Mouse (Mus musculus): ENCODE data around the gene Prkcd. TPM values are rescaled to one million over a fixed set of nuclear protein-coding genes. Genes with fewer than 3 reads are reported as not detected.

The Prkcd gene
- polyA plus RNA-seq, 1 experiment from 2014 or later = 64.1 TPM

GRCm38 (mm10) chr14:30631834-30632233 is 5.8 kb upstream of the Prkcd start:
- H3K27me3 ChIP-seq = no peaks in the 10 kb centered on the region
- H3K9ac ChIP-seq = no peak overlapping the region
- whole genome bisulfite sequencing = 14% methylated on average over 2 of the region's 2 CpGs
- peaks cover 20% of the 10 kb centered on the region for H3K4me1 ChIP-seq
- H3K4me2 ChIP-seq = no peak overlapping the region
- no peaks in the 10 kb centered on the region for H3K9me3 ChIP-seq
- no peak for ATAC-seq (ENCODE audit: insufficient number of reproducible peaks, low FRiP score, low TSS enrichment, low read depth)
- H3K4me3 ChIP-seq = no peak overlapping the region
- H3K27ac ChIP-seq = no peak overlapping the region; the same call in 1 of the 2 replicates
- no peaks in the 10 kb centered on the region for H3K36me3 ChIP-seq

- H3K36me3 ChIP-seq = no peaks in the 10 kb centered on the region
- H3K4me3 ChIP-seq = no peak overlapping the region
- ATAC-seq (ENCODE audit: insufficient number of reproducible peaks, low FRiP score, low TSS enrichment, low read depth) = no peak
- no peak overlapping the region for H3K4me2 ChIP-seq
- no peaks in the 10 kb centered on the region for H3K27me3 ChIP-seq
- 52% methylated on average over 5 of the region's 5 CpGs for WGBS
- H3K9ac ChIP-seq = no peak overlapping the region
- H3K27ac ChIP-seq = no peak overlapping the region; the same call in 1 of the 2 replicates
- H3K9me3 ChIP-seq = no peaks in the 10 kb centered on the region
- H3K4me1 ChIP-seq = peaks cover 20% of the 10 kb centered on the region
Measured at GRCm38 (mm10) chr14:30630811-30631576, 5.0 kb upstream of the Prkcd start.

- Histone ChIP-seq H3K4me3 (no peak overlapping the region), H3K27ac (no peak overlapping the region), H3K4me1 (peaks cover 26% of the 10 kb centered on the region), H3K27me3 (no peaks in the 10 kb centered on the region), H3K9me3 (no peaks in the 10 kb centered on the region), H3K9ac (no peak overlapping the region), H3K4me2 (no peak overlapping the region), H3K36me3 (no peaks in the 10 kb centered on the region)
- no peak for ATAC-seq (ENCODE audit: insufficient number of reproducible peaks, low FRiP score, low TSS enrichment, low read depth)
- WGBS = 51% methylated on average over 4 of the region's 4 CpGs
Measured at GRCm38 (mm10) chr14:30629839-30630238, 3.8 kb upstream of the Prkcd start.

GRCm38 (mm10) chr14:30628235-30628634 is 2.2 kb upstream of the Prkcd start:
- H3K36me3 ChIP-seq = no peaks in the 10 kb centered on the region
- H3K27ac ChIP-seq = no peak overlapping the region
- no peak overlapping the region for H3K9ac ChIP-seq
- H3K9me3 ChIP-seq = no peaks in the 10 kb centered on the region
- no peak overlapping the region for H3K4me3 ChIP-seq
- no peaks in the 10 kb centered on the region for H3K27me3 ChIP-seq
- peaks cover 34% of the 10 kb centered on the region for H3K4me1 ChIP-seq
- 93% methylated on average over 5 of the region's 5 CpGs for WGBS
- H3K4me2 ChIP-seq = no peak overlapping the region
- ATAC-seq (ENCODE audit: insufficient number of reproducible peaks, low FRiP score, low TSS enrichment, low read depth) = no peak

- Histone ChIP-seq H3K36me3 (no peaks in the 10 kb centered on the region), H3K9me3 (no peaks in the 10 kb centered on the region), H3K27ac (peak overlapping the region; percentile 79), H3K9ac (peak overlapping the region; percentile 54), H3K4me1 (peaks cover 38% of the 10 kb centered on the region), H3K4me3 (peak overlapping the region; percentile 89), H3K4me2 (peak overlapping the region; percentile 88), H3K27me3 (no peaks in the 10 kb centered on the region)
- 57% methylated on average over 12 of the region's 12 CpGs for WGBS
- ATAC-seq (ENCODE audit: insufficient number of reproducible peaks, low FRiP score, low TSS enrichment, low read depth) = no peak
Measured at GRCm38 (mm10) chr14:30626756-30627742, 1.0 kb upstream of the Prkcd start.

- Histone ChIP-seq H3K4me1 (peaks cover 37% of the 10 kb centered on the region), H3K9me3 (no peaks in the 10 kb centered on the region), H3K4me2 (peak overlapping the region; percentile 88), H3K36me3 (no peaks in the 10 kb centered on the region), H3K9ac (peak overlapping the region; percentile 75), H3K4me3 (peak overlapping the region; percentile 89), H3K27ac (peak overlapping the region; percentile 66), H3K27me3 (no peaks in the 10 kb centered on the region)
- under 1% methylated on average over 39 of the region's 39 CpGs for WGBS
- no peak for ATAC-seq (ENCODE audit: insufficient number of reproducible peaks, low FRiP score, low TSS enrichment, low read depth)
Measured at GRCm38 (mm10) chr14:30625131-30625807, 741 bp downstream of the Prkcd start.

GRCm38 (mm10) chr14:30624277-30624721 is 1.7 kb downstream of the Prkcd start:
- no peak for ATAC-seq (ENCODE audit: insufficient number of reproducible peaks, low FRiP score, low TSS enrichment, low read depth)
- Histone ChIP-seq H3K4me3 (peak overlapping the region; percentile 89), H3K9ac (no peak overlapping the region)

GRCm38 (mm10) chr14:30622556-30622955 is 3.5 kb downstream of the Prkcd start:
- H3K9me3 ChIP-seq = no peaks in the 10 kb centered on the region
- H3K36me3 ChIP-seq = 0 out of 2 replicates have a peak, but pooled peaks cover 4% of the 10 kb centered on the region
- 84% methylated on average over 8 of the region's 8 CpGs for WGBS
- no peak overlapping the region for H3K9ac ChIP-seq
- H3K4me2 ChIP-seq = no peak overlapping the region
- H3K27me3 ChIP-seq = no peaks in the 10 kb centered on the region
- H3K4me1 ChIP-seq = peaks cover 37% of the 10 kb centered on the region
- no peak for ATAC-seq (ENCODE audit: insufficient number of reproducible peaks, low FRiP score, low TSS enrichment, low read depth)
- no peak overlapping the region for H3K27ac ChIP-seq
- no peak overlapping the region for H3K4me3 ChIP-seq

More at GRCm38 (mm10) chr14:30624277-30624721, 1.7 kb downstream of the Prkcd start:
- peaks cover 37% of the 10 kb centered on the region for H3K4me1 ChIP-seq
- H3K9me3 ChIP-seq = no peaks in the 10 kb centered on the region
- H3K36me3 ChIP-seq = no peaks in the 10 kb centered on the region
- H3K27me3 ChIP-seq = no peaks in the 10 kb centered on the region
- no peak overlapping the region for H3K27ac ChIP-seq
- peak overlapping the region; percentile 88 for H3K4me2 ChIP-seq
- 57% methylated on average over 8 of the region's 8 CpGs for WGBS

- WGBS = 74% methylated on average over 7 of the region's 7 CpGs
- ATAC-seq (ENCODE audit: insufficient number of reproducible peaks, low FRiP score, low TSS enrichment, low read depth) = no peak
- no peak overlapping the region for H3K27ac ChIP-seq
- H3K4me3 ChIP-seq = no peak overlapping the region
- H3K9me3 ChIP-seq = no peaks in the 10 kb centered on the region
- H3K9ac ChIP-seq = no peak overlapping the region
- peaks cover 40% of the 10 kb centered on the region for H3K4me1 ChIP-seq
- H3K4me2 ChIP-seq = no peak overlapping the region
- H3K27me3 ChIP-seq = no peaks in the 10 kb centered on the region
- 0 out of 2 replicates have a peak, but pooled peaks cover 4% of the 10 kb centered on the region for H3K36me3 ChIP-seq
Measured at GRCm38 (mm10) chr14:30622130-30622529, 3.9 kb downstream of the Prkcd start.

- Histone ChIP-seq H3K4me1 (peaks cover 28% of the 10 kb centered on the region), H3K4me2 (no peak overlapping the region), H3K36me3 (0 out of 2 replicates have a peak, but pooled peaks cover 4% of the 10 kb centered on the region), H3K4me3 (no peak overlapping the region), H3K27me3 (no peaks in the 10 kb centered on the region), H3K9ac (no peak overlapping the region), H3K27ac (no peak overlapping the region), H3K9me3 (no peaks in the 10 kb centered on the region)
- ATAC-seq (ENCODE audit: insufficient number of reproducible peaks, low FRiP score, low TSS enrichment, low read depth) = no peak
- 87% methylated on average over 7 of the region's 7 CpGs for WGBS
Measured at GRCm38 (mm10) chr14:30619982-30620578, 5.9 kb downstream of the Prkcd start.

- Histone ChIP-seq H3K4me2 (no peak overlapping the region), H3K4me1 (peaks cover 19% of the 10 kb centered on the region), H3K9me3 (no peaks in the 10 kb centered on the region), H3K9ac (no peak overlapping the region), H3K36me3 (0 out of 2 replicates have a peak, but pooled peaks cover 4% of the 10 kb centered on the region), H3K27ac (no peak overlapping the region), H3K27me3 (no peaks in the 10 kb centered on the region), H3K4me3 (no peak overlapping the region)
- ATAC-seq (ENCODE audit: insufficient number of reproducible peaks, low FRiP score, low TSS enrichment, low read depth) = no peak
- WGBS = 92% methylated on average over 2 of the region's 2 CpGs
Measured at GRCm38 (mm10) chr14:30618746-30619275, 7.2 kb downstream of the Prkcd start.

Data from limb, embryonic 15.5 days (tissue).